Mouse (Mus musculus) heart, embryonic 11.5 days (tissue): ENCODE measurements around the gene Kif6. TPM values are rescaled to one million over a fixed set of nuclear protein-coding genes. Genes with fewer than 3 reads are reported as not detected.
A peak's percentile ranks its signal among the peaks of the same experiment; 100 is the strongest.

Experiments used
- ATAC-seq: fragments of 200-750 bp; cut with Nextera tagmentation; replicated peaks from 2 replicates; pipeline ENCODE4 v1.8.0; 2017; ENCODE audit warnings: moderate library complexity; ENCODE audit not compliant: insufficient number of reproducible peaks, low FRiP score, low TSS enrichment
- H3K27ac ChIP-seq: fragments of 300-500 bp; sonication (generic); 2 replicates; pipeline ENCODE4 v1.5.1; 2014; ENCODE audit warnings: mild to moderate bottlenecking, low read depth, low read length
- H3K27me3 ChIP-seq: fragments of 300-500 bp; sonication (generic); 2 replicates; pipeline ENCODE4 v1.6.1; 2014; ENCODE audit warnings: mild to moderate bottlenecking, low read length, mixed read lengths; ENCODE audit not compliant: control insufficient read depth, insufficient read depth
- H3K36me3 ChIP-seq: fragments of 300-500 bp; sonication (generic); 2 replicates; pipeline ENCODE4 v1.6.1; 2014; ENCODE audit warnings: mild to moderate bottlenecking, low read length, moderate library complexity, mixed read lengths; ENCODE audit not compliant: control insufficient read depth, insufficient read depth
- H3K4me1 ChIP-seq: fragments of 300-500 bp; sonication (generic); 2 replicates; pipeline ENCODE4 v1.6.1; 2014; ENCODE audit warnings: low read length; ENCODE audit not compliant: control insufficient read depth, insufficient read depth
- H3K4me2 ChIP-seq: fragments of 300-500 bp; sonication (generic); 2 replicates; pipeline ENCODE4 v1.6.1; 2014; ENCODE audit warnings: mild to moderate bottlenecking, moderate library complexity
- H3K4me3 ChIP-seq: fragments of 300-500 bp; sonication (generic); 2 replicates; pipeline ENCODE4 v1.5.1; 2014; ENCODE audit warnings: low read depth, low read length
- H3K9ac ChIP-seq: fragments of 300-500 bp; sonication (generic); 2 replicates; pipeline ENCODE4 v1.6.1; 2014; ENCODE audit warnings: mild to moderate bottlenecking, low read depth, low read length, moderate library complexity
- H3K9me3 ChIP-seq: fragments of 300-500 bp; sonication (generic); replicated peaks from 2 replicates; pipeline ENCODE4 v1.6.1; 2016; ENCODE audit warnings: low read length; ENCODE audit not compliant: control insufficient read depth
- WGBS: fragments of 180-500 bp; shearing (Covaris S2); extraction: QIAGEN DNeasy Blood & Tissue Kit; methylation state at CpG from one replicate; pipeline ENCODE4 v1.1.7; 2014; ENCODE audit not compliant: insufficient replicate concordance; 5-methylcytosine and 5-hydroxymethylcytosine counted together
- polyA plus RNA-seq: library from polyadenylated mRNA; unstranded; fragments of >200 nt; fragmentation: Nextera tagmentation; extraction: Ambion mirVana; gene quantifications from 2 replicates; pipeline ENCODE4 v1.2.1, GENCODE M21; 2014

The Kif6 gene
- polyA plus RNA-seq, 1 experiment from 2014 or later, result 2.1 TPM

- no peak overlapping the region for H3K4me2 ChIP-seq
- no peaks in the 10 kb centered on the region for H3K9me3 ChIP-seq
- H3K36me3 ChIP-seq, result no peaks in the 10 kb centered on the region
- no peak overlapping the region for H3K27ac ChIP-seq
- no peaks in the 10 kb centered on the region for H3K4me1 ChIP-seq
- ATAC-seq, result no peak
- H3K27me3 ChIP-seq, result no peaks in the 10 kb centered on the region; the same call in 1 of the 2 replicates
- H3K9ac ChIP-seq, result no peak overlapping the region
- 64% methylated on average over 6 of the region's 6 CpGs for WGBS
- H3K4me3 ChIP-seq, result no peak overlapping the region
Observed at GRCm38 (mm10) chr17:49808712-49809343, 193.9 kb downstream of the Kif6 start.

GRCm38 (mm10) chr17:49813893-49814640 lies 199.1 kb downstream of the Kif6 start:
- Histone ChIP-seq H3K36me3 (no peaks in the 10 kb centered on the region), H3K27me3 (no peaks in the 10 kb centered on the region), H3K4me3 (no peak overlapping the region), H3K27ac (no peak overlapping the region), H3K4me2 (no peak overlapping the region), H3K4me1 (no peaks in the 10 kb centered on the region; the same call in 1 of the 2 replicates), H3K9ac (no peak overlapping the region), H3K9me3 (no peaks in the 10 kb centered on the region)
- WGBS, result 84% methylated on average over 5 of the region's 5 CpGs
- no peak for ATAC-seq

DNA sequence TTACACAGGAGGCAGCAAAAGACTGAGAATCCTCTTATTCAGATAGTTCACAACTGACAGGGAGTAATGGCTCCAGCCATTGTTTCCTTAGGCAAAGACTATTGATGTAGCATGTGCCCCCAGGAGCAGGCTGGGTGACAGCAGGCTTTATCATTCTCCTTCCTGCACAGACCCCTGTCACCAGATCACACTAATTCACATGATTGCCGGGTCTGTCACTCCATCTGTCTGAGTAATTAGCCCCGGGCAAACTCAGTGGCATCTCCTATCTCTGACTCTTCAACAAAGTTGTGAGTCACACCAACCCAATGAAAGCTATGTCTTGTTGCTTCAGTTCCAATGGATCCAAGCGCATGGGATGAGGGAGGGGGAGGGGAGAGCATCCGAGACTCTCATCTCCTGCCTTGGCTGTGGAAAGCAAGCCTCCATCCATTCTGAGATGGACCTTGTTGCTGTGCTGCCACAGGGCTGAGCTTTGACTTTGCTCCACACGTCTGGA lies 201.2 kb downstream of the Kif6 start:
- H3K27ac ChIP-seq, result no peak overlapping the region
- 9% methylated on average over 5 of the region's 5 CpGs for WGBS
- H3K4me1 ChIP-seq, result no peaks in the 10 kb centered on the region; the same call in 1 of the 2 replicates
- no peaks in the 10 kb centered on the region for H3K36me3 ChIP-seq
- no peak for ATAC-seq
- no peak overlapping the region for H3K4me2 ChIP-seq
- H3K4me3 ChIP-seq, result no peak overlapping the region
- H3K9ac ChIP-seq, result no peak overlapping the region
- no peaks in the 10 kb centered on the region for H3K27me3 ChIP-seq
- no peaks in the 10 kb centered on the region for H3K9me3 ChIP-seq

GRCm38 (mm10) chr17:49816703-49817102 lies 201.8 kb downstream of the Kif6 start:
- Histone ChIP-seq H3K4me1 (no peaks in the 10 kb centered on the region; the same call in 1 of the 2 replicates), H3K36me3 (no peaks in the 10 kb centered on the region), H3K9ac (no peak overlapping the region), H3K4me2 (no peak overlapping the region), H3K4me3 (no peak overlapping the region), H3K27ac (no peak overlapping the region), H3K9me3 (no peaks in the 10 kb centered on the region), H3K27me3 (no peaks in the 10 kb centered on the region)
- 48% methylated on average over 5 of the region's 5 CpGs for WGBS
- no peak for ATAC-seq

DNA sequence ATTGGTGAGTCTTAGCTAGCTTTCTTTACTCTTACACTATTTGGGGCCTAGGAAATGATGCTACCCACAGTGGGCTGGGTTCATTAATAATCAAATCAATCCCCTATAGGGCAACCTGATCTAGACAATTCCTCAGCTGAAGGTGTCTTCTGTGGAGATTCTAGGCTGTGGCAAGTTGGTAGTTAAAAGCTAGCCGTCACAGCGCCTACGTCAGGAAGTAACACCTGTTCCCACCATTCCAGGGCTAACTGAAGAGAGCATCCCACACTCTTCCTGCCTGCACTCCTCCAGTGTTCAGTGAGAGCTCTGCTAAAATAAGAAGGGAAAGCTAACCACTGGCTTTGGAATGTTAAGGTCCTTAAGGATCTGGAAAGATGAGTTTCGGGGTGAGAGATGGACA lies 205.3 kb downstream of the Kif6 start:
- WGBS, result 79% methylated on average over 4 of the region's 4 CpGs
- Histone ChIP-seq H3K36me3 (no peaks in the 10 kb centered on the region), H3K9me3 (no peaks in the 10 kb centered on the region), H3K27me3 (no peaks in the 10 kb centered on the region), H3K27ac (no peak overlapping the region), H3K4me3 (no peak overlapping the region), H3K4me2 (no peak overlapping the region), H3K9ac (no peak overlapping the region), H3K4me1 (peaks cover 11% of the 10 kb centered on the region)
- ATAC-seq, result no peak

- Histone ChIP-seq H3K27me3 (no peaks in the 10 kb centered on the region), H3K4me1 (peaks cover 12% of the 10 kb centered on the region), H3K4me3 (no peak overlapping the region), H3K4me2 (no peak overlapping the region), H3K36me3 (no peaks in the 10 kb centered on the region), H3K27ac (peak overlapping the region; percentile 3; the same call in 1 of the 2 replicates), H3K9me3 (no peaks in the 10 kb centered on the region), H3K9ac (no peak overlapping the region)
- ATAC-seq, result peak; percentile 68; the same call in 1 of the 2 replicates
- 25% methylated on average over 6 of the region's 6 CpGs for WGBS
Observed at GRCm38 (mm10) chr17:49824142-49824840, 209.4 kb downstream of the Kif6 start.

- Histone ChIP-seq H3K9ac (no peak overlapping the region), H3K9me3 (no peaks in the 10 kb centered on the region), H3K27me3 (no peaks in the 10 kb centered on the region), H3K27ac (peak overlapping the region; percentile 3; the same call in 1 of the 2 replicates), H3K36me3 (no peaks in the 10 kb centered on the region), H3K4me2 (no peak overlapping the region), H3K4me1 (peaks cover 17% of the 10 kb centered on the region), H3K4me3 (no peak overlapping the region)
- no peak for ATAC-seq
- 81% methylated on average over 7 of the region's 7 CpGs for WGBS
Observed at GRCm38 (mm10) chr17:49824841-49825450, 210.0 kb downstream of the Kif6 start.

DNA sequence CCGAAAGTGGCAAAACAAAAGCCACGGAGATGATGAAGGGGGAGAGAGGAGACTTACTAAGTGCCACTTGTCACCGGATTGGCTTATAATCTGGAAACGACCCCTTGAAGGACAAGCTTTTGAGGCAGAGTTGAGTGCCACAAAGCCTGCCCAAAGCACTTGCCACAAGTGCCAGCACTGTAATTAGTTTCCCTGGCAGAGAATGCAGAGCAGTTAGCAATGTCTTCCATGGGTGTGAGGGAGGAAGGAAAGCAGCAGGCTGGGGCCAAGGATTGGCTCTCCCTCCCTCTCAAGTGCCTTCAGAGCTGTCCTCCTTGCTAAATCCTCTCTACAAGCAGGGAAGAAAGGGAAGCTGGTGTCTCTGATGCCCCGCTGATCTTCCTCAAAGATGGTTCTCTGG lies 210.9 kb downstream of the Kif6 start:
- WGBS, result 69% methylated on average over 5 of the region's 5 CpGs
- no peak for ATAC-seq
- no peak overlapping the region for H3K4me3 ChIP-seq
- no peaks in the 10 kb centered on the region for H3K36me3 ChIP-seq
- H3K9me3 ChIP-seq, result no peaks in the 10 kb centered on the region
- H3K4me2 ChIP-seq, result no peak overlapping the region
- H3K4me1 ChIP-seq, result peaks cover 25% of the 10 kb centered on the region
- H3K27me3 ChIP-seq, result no peaks in the 10 kb centered on the region
- no peak overlapping the region for H3K9ac ChIP-seq
- H3K27ac ChIP-seq, result no peak overlapping the region
